Mouse (Mus musculus): ENCODE results near the gene Tbl1x.

DNA sequence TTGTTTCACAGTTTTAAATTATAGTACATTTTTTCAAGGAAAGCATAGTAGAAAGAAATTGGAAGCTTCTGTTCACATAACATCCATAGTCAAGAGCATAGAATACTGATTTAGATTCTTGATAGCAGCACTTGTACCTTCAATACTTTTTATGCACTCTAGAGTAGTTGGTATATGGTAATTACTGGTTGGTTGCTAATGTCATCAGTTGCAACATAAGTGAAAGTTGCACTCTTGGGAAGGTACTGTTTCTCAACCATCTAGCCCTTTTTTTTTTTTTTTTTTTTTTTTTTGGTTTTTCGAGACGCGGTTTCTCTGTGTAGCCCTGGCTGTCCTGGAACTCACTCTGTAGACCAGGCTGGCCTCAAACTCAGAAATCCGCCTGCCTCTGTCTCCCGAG lies 20.2 kb downstream of the Tbl1x start:
- no peak for TF ChIP-seq CTCF (conservative IDR thresholded peaks at IDR 0.05; ENCODE audit: insufficient read depth, insufficient read length, low read depth, low read length)
- TF ChIP-seq POLR2A (IDR thresholded peaks at IDR 0.05; ENCODE audit: low read depth, low read length) = no peak
